Mouse (Mus musculus) G1E (cell line): ENCODE results near the gene Clint1. TPM values are rescaled to one million over a fixed set of nuclear protein-coding genes. Genes with fewer than 3 reads are reported as not detected.

Experiments used
- ATAC-seq: 2 replicates; pipeline ENCODE4 v1.8.0; 2016; ENCODE audit warnings: mild to moderate bottlenecking; ENCODE audit not compliant: insufficient number of reproducible peaks, poor library complexity, low FRiP score, severe bottlenecking; ENCODE audit errors: extremely low read depth
- DNase-seq: peaks from one replicate; pipeline ENCODE4 v3.0.0; 2012; ENCODE audit warnings: low spot score
- H3K27me3 ChIP-seq: 2 replicates; pipeline ENCODE4 v1.6.1; 2012; ENCODE audit warnings: mild to moderate bottlenecking, low read length, inconsistent platforms; ENCODE audit not compliant: insufficient read depth
- H3K36me3 ChIP-seq: replicated peaks from 2 replicates; pipeline ENCODE3; 2012; ENCODE audit warnings: mild to moderate bottlenecking, inconsistent platforms
- H3K4me1 ChIP-seq: 2 replicates; pipeline ENCODE4 v1.6.1; 2012; ENCODE audit warnings: low read depth, low read length, inconsistent platforms, mixed read lengths; ENCODE audit not compliant: insufficient read depth
- H3K4me3 ChIP-seq: 2 replicates; pipeline ENCODE4 v1.5.1; 2012; ENCODE audit warnings: low read depth, mild to moderate bottlenecking, inconsistent platforms, low read length, moderate library complexity, mixed read lengths
- H3K9me3 ChIP-seq: replicated peaks from 2 replicates; pipeline ENCODE4 v1.6.1; 2012; ENCODE audit warnings: inconsistent platforms
- CTCF ChIP-seq: IDR thresholded peaks from 2 replicates; pipeline ENCODE4 v1.5.1; 2012; ENCODE audit warnings: low read depth, low read length, inconsistent platforms, mixed read lengths
- GATA1 ChIP-seq: IDR thresholded peaks from 2 replicates; pipeline ENCODE4 v1.6.1; 2012; ENCODE audit warnings: borderline replicate concordance, low read length, inconsistent platforms, mixed read lengths
- GATA2 ChIP-seq: IDR thresholded peaks from 2 replicates; pipeline ENCODE4 v1.6.1; 2012; ENCODE audit warnings: low read depth, low read length, inconsistent platforms, borderline replicate concordance
- POLR2AphosphoS5 ChIP-seq: IDR thresholded peaks from 2 replicates; pipeline ENCODE4 v1.6.1; 2012; ENCODE audit warnings: low read depth, low read length, inconsistent platforms; ENCODE audit not compliant: insufficient replicate concordance
- TAL1 ChIP-seq: conservative IDR thresholded peaks from 2 replicates; pipeline ENCODE4 v1.6.1; 2012; ENCODE audit warnings: low read depth, low read length, inconsistent platforms, mixed read lengths
- polyA plus RNA-seq: library from polyadenylated mRNA; stranded (reverse); fragments of >175 nt; gene quantifications from 2 replicates; pipeline ENCODE4 v1.2.3, GENCODE M21; 2012
- total RNA-seq, 2 experiments: library from RNA; stranded (forward) in 1 of 2; stranded (reverse) in 1 of 2; fragments of 200-1000 nt in 1 of 2; fragments of >200 nt in 1 of 2; fragmentation: Nextera tagmentation in 1 of 2; gene quantifications; 2 replicates each; pipeline ENCODE4 v1.2.3; 2014 to 2017

Gene Clint1
- total and polyA plus RNA-seq, 3 experiments = 112 to 386 (median 259) TPM

GRCm38 (mm10) chr11:45959598-45959997 lies 107.7 kb downstream of the Clint1 start:
- Histone ChIP-seq H3K4me1 (peaks cover 7% of the 10 kb centered on the region; the same call in 1 of the 2 replicates), H3K4me3 (no peak overlapping the region), H3K36me3 (no peaks in the 10 kb centered on the region), H3K9me3 (no peaks in the 10 kb centered on the region), H3K27me3 (peaks cover 6% of the 10 kb centered on the region; the same call in 1 of the 2 replicates)
- ATAC-seq = no peak
- no peak for DNase-seq
- TF ChIP-seq CTCF (no peak), TAL1 (no peak), POLR2AphosphoS5 (no peak), GATA1 (no peak), GATA2 (no peak)

GRCm38 (mm10) chr11:45960003-45960402 lies 108.2 kb downstream of the Clint1 start:
- DNase-seq (no peak), ATAC-seq (no peak)
- peaks cover 4% of the 10 kb centered on the region; the same call in 1 of the 2 replicates for H3K4me1 ChIP-seq
- no peak overlapping the region for H3K4me3 ChIP-seq
- peaks cover 6% of the 10 kb centered on the region; the same call in 1 of the 2 replicates for H3K27me3 ChIP-seq
- H3K36me3 ChIP-seq = no peaks in the 10 kb centered on the region
- H3K9me3 ChIP-seq = no peaks in the 10 kb centered on the region
- TF ChIP-seq POLR2AphosphoS5 = no peak
- TF ChIP-seq CTCF = no peak
- no peak for TF ChIP-seq TAL1
- TF ChIP-seq GATA1 = no peak
- TF ChIP-seq GATA2 = no peak

Other genes starting within 250 kb of the Clint1 start
- 4.5 and 6.7 TPM in 2 replicates for gene Lsm11, start 92.9 kb downstream of the Clint1 start, total RNA-seq (2014; fragmentation: Nextera tagmentation)
- gene Lsm11, start 92.9 kb downstream of the Clint1 start, total RNA-seq (2017) = 4.4 and 5.3 TPM in 2 replicates
- gene Lsm11, start 92.9 kb downstream of the Clint1 start, polyA plus RNA-seq = 24.1 and 38.4 TPM in 2 replicates
- gene Thg1l, start 103.4 kb downstream of the Clint1 start, total RNA-seq (2014; fragmentation: Nextera tagmentation) = 16.5 and 17.8 TPM in 2 replicates
- gene Thg1l, start 103.4 kb downstream of the Clint1 start, total RNA-seq (2017) = 32.8 and 32.9 TPM in 2 replicates
- gene Thg1l, start 103.4 kb downstream of the Clint1 start, polyA plus RNA-seq = 6.3 and 7.8 TPM in 2 replicates
- gene Sox30, start 128.3 kb downstream of the Clint1 start, total RNA-seq (2014; fragmentation: Nextera tagmentation) = not detected in 2 replicates
- 0.05 and 0.06 TPM in 2 replicates for gene Sox30, start 128.3 kb downstream of the Clint1 start, total RNA-seq (2017)
- gene Sox30, start 128.3 kb downstream of the Clint1 start, polyA plus RNA-seq = not detected in 2 replicates
- gene Gm12166, start 200.3 kb downstream of the Clint1 start, total RNA-seq (2014; fragmentation: Nextera tagmentation) = 0.92 and 2.5 TPM in 2 replicates
- gene Gm12166, start 200.3 kb downstream of the Clint1 start, total RNA-seq (2017) = 16.7 and 28.7 TPM in 2 replicates
- 0.17 and 0.35 TPM in 2 replicates for gene Gm12166, start 200.3 kb downstream of the Clint1 start, polyA plus RNA-seq
- gene Adam19, start 203.9 kb downstream of the Clint1 start, total RNA-seq (2014; fragmentation: Nextera tagmentation) = not detected in 2 replicates
- gene Adam19, start 203.9 kb downstream of the Clint1 start, total RNA-seq (2017) = 0.06 and 0.11 TPM in 2 replicates
- gene Adam19, start 203.9 kb downstream of the Clint1 start, polyA plus RNA-seq = not detected in 2 replicates